Mouse (Mus musculus) hindbrain, embryonic 12.5 days (tissue): ENCODE data around the gene Sycp2. TPM values are rescaled to one million over a fixed set of nuclear protein-coding genes. Genes with fewer than 3 reads are reported as not detected.
A peak's percentile ranks its signal among the peaks of the same experiment; 100 is the strongest.

Experiments
- ATAC-seq: fragments of 200-750 bp; cut with Nextera tagmentation; 2 replicates; pipeline ENCODE4 v1.8.0; 2017; ENCODE audit warnings: moderate TSS enrichment; ENCODE audit not compliant: low FRiP score
- H3K27ac ChIP-seq: fragments of 300-500 bp; sonication (generic); 2 replicates; pipeline ENCODE4 v1.5.1; 2016; ENCODE audit warnings: mild to moderate bottlenecking
- H3K27me3 ChIP-seq: fragments of 300-500 bp; sonication (generic); 2 replicates; pipeline ENCODE4 v1.6.1; 2016; ENCODE audit warnings: mild to moderate bottlenecking
- H3K36me3 ChIP-seq: fragments of 300-500 bp; sonication (generic); 2 replicates; pipeline ENCODE4 v1.6.1; 2016; ENCODE audit warnings: mild to moderate bottlenecking
- H3K4me1 ChIP-seq: fragments of 300-500 bp; sonication (generic); 2 replicates; pipeline ENCODE4 v1.6.1; 2016
- H3K4me2 ChIP-seq: fragments of 300-500 bp; sonication (generic); replicated peaks from 2 replicates; pipeline ENCODE4 v1.6.1; 2016; ENCODE audit warnings: mild to moderate bottlenecking
- H3K4me3 ChIP-seq: fragments of 300-500 bp; sonication (generic); 2 replicates; pipeline ENCODE4 v1.5.1; 2016; ENCODE audit warnings: mild to moderate bottlenecking
- H3K9ac ChIP-seq: fragments of 300-500 bp; sonication (generic); 2 replicates; pipeline ENCODE4 v1.6.1; 2016; ENCODE audit warnings: mild to moderate bottlenecking, moderate library complexity
- H3K9me3 ChIP-seq: fragments of 300-500 bp; sonication (generic); replicated peaks from 2 replicates; pipeline ENCODE4 v1.6.1; 2016; ENCODE audit warnings: mild to moderate bottlenecking
- WGBS: fragments of 180-500 bp; shearing (Covaris S2); methylation state at CpG from one replicate; pipeline ENCODE4 v1.1.7; 2016; 5-methylcytosine and 5-hydroxymethylcytosine counted together
- polyA plus RNA-seq: library from polyadenylated mRNA; unstranded; fragments of >200 nt; fragmentation: Nextera tagmentation; extraction: Ambion mirVana; gene quantifications from 2 replicates; pipeline ENCODE4 v1.2.1, GENCODE M21; 2016

Gene Sycp2
- polyA plus RNA-seq, 1 experiment from 2014 or later = 0.25 TPM

- no peaks in the 10 kb centered on the region for H3K9me3 ChIP-seq
- no peak overlapping the region for H3K4me2 ChIP-seq
- no peak for ATAC-seq
- WGBS = 86% methylated on average over 5 of the region's 5 CpGs
- H3K27ac ChIP-seq = no peak overlapping the region
- H3K4me1 ChIP-seq = peaks cover 13% of the 10 kb centered on the region; the same call in 1 of the 2 replicates
- no peak overlapping the region for H3K9ac ChIP-seq
- no peak overlapping the region for H3K4me3 ChIP-seq
- H3K36me3 ChIP-seq = no peaks in the 10 kb centered on the region
- H3K27me3 ChIP-seq = no peaks in the 10 kb centered on the region
Measured at GRCm38 (mm10) chr2:178427181-178427580, 19.7 kb upstream of the Sycp2 start.

DNA sequence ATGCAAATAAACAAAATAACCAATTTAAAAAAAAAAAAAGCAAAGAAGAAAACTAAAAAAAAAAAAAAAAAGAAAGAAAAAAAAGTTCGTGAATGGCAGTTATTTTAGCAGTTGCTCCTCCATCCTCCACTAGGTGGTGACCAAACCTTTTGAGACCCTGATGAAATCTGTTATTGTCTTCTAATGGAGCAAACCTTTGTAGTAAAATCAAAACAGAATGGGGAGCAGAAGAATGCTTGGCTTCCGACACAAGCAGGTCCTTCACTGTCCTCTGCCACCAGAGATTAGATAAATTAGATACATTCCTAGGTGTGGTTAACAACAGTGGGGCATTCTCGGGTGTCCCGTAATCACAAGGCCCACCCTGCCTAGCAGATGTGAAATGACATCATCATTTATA is 18.7 kb upstream of the Sycp2 start:
- H3K4me1 ChIP-seq = peaks cover 16% of the 10 kb centered on the region
- H3K27ac ChIP-seq = no peak overlapping the region
- H3K9me3 ChIP-seq = no peaks in the 10 kb centered on the region
- WGBS = 46% methylated on average over 4 of the region's 4 CpGs
- no peak overlapping the region for H3K9ac ChIP-seq
- ATAC-seq = no peak
- no peaks in the 10 kb centered on the region for H3K36me3 ChIP-seq
- H3K4me2 ChIP-seq = no peak overlapping the region
- H3K4me3 ChIP-seq = no peak overlapping the region
- no peaks in the 10 kb centered on the region for H3K27me3 ChIP-seq

GRCm38 (mm10) chr2:178423223-178423622 is 15.7 kb upstream of the Sycp2 start:
- no peaks in the 10 kb centered on the region for H3K36me3 ChIP-seq
- H3K9ac ChIP-seq = no peak overlapping the region
- H3K27ac ChIP-seq = no peak overlapping the region
- no peak for ATAC-seq
- 80% methylated on average over 5 of the region's 5 CpGs for WGBS
- no peaks in the 10 kb centered on the region for H3K27me3 ChIP-seq
- peaks cover 16% of the 10 kb centered on the region for H3K4me1 ChIP-seq
- H3K4me2 ChIP-seq = no peak overlapping the region
- no peaks in the 10 kb centered on the region for H3K9me3 ChIP-seq
- no peak overlapping the region for H3K4me3 ChIP-seq

DNA sequence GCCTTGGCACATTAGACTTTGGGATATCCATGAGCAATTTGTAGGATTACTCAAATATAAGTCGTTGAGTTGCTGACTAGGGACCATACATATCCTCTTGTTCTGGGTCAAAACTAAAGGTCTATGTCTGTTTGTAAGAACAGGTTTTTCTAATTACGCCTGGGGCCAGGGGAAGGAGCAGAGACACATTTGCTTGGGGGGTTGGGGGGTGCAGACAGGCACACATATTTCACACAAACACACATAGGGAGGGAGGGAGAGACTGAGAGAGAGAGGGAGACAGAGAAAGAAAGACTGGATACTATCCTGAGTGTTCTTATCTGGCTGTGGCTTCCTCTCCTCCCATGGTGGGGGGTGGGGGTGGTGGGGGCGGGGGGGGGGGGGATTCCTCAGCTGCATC is 14.7 kb upstream of the Sycp2 start:
- H3K4me2 ChIP-seq = no peak overlapping the region
- H3K27me3 ChIP-seq = no peaks in the 10 kb centered on the region
- no peaks in the 10 kb centered on the region for H3K9me3 ChIP-seq
- H3K4me3 ChIP-seq = no peak overlapping the region
- H3K27ac ChIP-seq = peak overlapping the region; percentile 74
- 38% methylated on average over 3 of the region's 3 CpGs for WGBS
- H3K36me3 ChIP-seq = no peaks in the 10 kb centered on the region
- peaks cover 16% of the 10 kb centered on the region for H3K4me1 ChIP-seq
- ATAC-seq = 0 out of 2 replicates have a peak, but pooled peaks have one; percentile 21
- 0 out of 2 replicates have a peak overlapping the region, but pooled peaks have one; percentile 3 for H3K9ac ChIP-seq

GRCm38 (mm10) chr2:178421603-178422002 is 14.1 kb upstream of the Sycp2 start:
- no peak overlapping the region for H3K9ac ChIP-seq
- H3K4me1 ChIP-seq = peaks cover 16% of the 10 kb centered on the region
- no peaks in the 10 kb centered on the region for H3K36me3 ChIP-seq
- 0 out of 2 replicates have a peak overlapping the region, but pooled peaks have one; percentile 23 for H3K27ac ChIP-seq
- 39% methylated on average over 6 of the region's 6 CpGs for WGBS
- no peak overlapping the region for H3K4me3 ChIP-seq
- H3K9me3 ChIP-seq = no peaks in the 10 kb centered on the region
- no peak for ATAC-seq
- H3K27me3 ChIP-seq = no peaks in the 10 kb centered on the region
- H3K4me2 ChIP-seq = no peak overlapping the region

- no peak overlapping the region for H3K4me2 ChIP-seq
- WGBS = 80% methylated on average over 9 of the region's 9 CpGs
Measured at GRCm38 (mm10) chr2:178420576-178420975, 13.1 kb upstream of the Sycp2 start.

GRCm38 (mm10) chr2:178416970-178417369 is 9.5 kb upstream of the Sycp2 start:
- Histone ChIP-seq H3K27ac (no peak overlapping the region), H3K27me3 (peaks cover 15% of the 10 kb centered on the region), H3K4me3 (no peak overlapping the region), H3K4me2 (no peak overlapping the region), H3K36me3 (no peaks in the 10 kb centered on the region), H3K9me3 (no peaks in the 10 kb centered on the region), H3K9ac (no peak overlapping the region), H3K4me1 (peaks cover 30% of the 10 kb centered on the region)
- WGBS = 58% methylated on average over 4 of the region's 4 CpGs
- no peak for ATAC-seq

More at GRCm38 (mm10) chr2:178420576-178420975, 13.1 kb upstream of the Sycp2 start:
- H3K36me3 ChIP-seq = no peaks in the 10 kb centered on the region
- H3K9me3 ChIP-seq = no peaks in the 10 kb centered on the region
- no peak overlapping the region for H3K9ac ChIP-seq
- no peak for ATAC-seq
- peaks cover 21% of the 10 kb centered on the region for H3K4me1 ChIP-seq
- no peak overlapping the region for H3K4me3 ChIP-seq
- no peak overlapping the region for H3K27ac ChIP-seq
- H3K27me3 ChIP-seq = no peaks in the 10 kb centered on the region

GRCm38 (mm10) chr2:178416427-178416826 is 8.9 kb upstream of the Sycp2 start:
- no peak for ATAC-seq
- H3K4me3 ChIP-seq = no peak overlapping the region
- H3K4me1 ChIP-seq = peaks cover 26% of the 10 kb centered on the region
- H3K27ac ChIP-seq = no peak overlapping the region
- H3K36me3 ChIP-seq = no peaks in the 10 kb centered on the region
- 77% methylated on average over 13 of the region's 13 CpGs for WGBS
- H3K4me2 ChIP-seq = no peak overlapping the region
- H3K9ac ChIP-seq = no peak overlapping the region
- peaks cover 20% of the 10 kb centered on the region for H3K27me3 ChIP-seq
- H3K9me3 ChIP-seq = no peaks in the 10 kb centered on the region

DNA sequence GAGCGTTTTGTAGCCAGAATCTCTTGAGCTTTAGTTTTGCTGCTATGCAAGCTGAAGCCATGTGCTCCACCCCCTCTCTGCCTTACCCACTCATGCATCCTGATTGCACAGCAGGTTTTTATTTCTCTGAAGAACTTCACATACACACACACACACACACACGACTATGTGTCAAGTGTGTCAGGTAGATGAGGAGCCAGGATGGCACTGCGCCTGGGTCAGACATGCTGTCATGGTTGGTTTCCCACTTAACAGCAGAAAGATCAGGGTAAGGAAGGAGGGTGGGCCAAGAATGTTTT is 7.6 kb upstream of the Sycp2 start:
- ATAC-seq = no peak
- WGBS = 26% methylated on average over 3 of the region's 3 CpGs
- H3K27me3 ChIP-seq = peaks cover 21% of the 10 kb centered on the region

GRCm38 (mm10) chr2:178414261-178415149 is 7.0 kb upstream of the Sycp2 start, which contains the start of the genes Ppp1r3d and Fam217b:
Ppp1r3d (minus strand) TSS chr2:178414472.
Fam217b (plus strand) TSS chr2:178414524.
- Histone ChIP-seq H3K36me3 (no peaks in the 10 kb centered on the region), H3K9me3 (no peaks in the 10 kb centered on the region), H3K27me3 (peaks cover 21% of the 10 kb centered on the region), H3K4me3 (peak within 1 kb of the TSS; percentile 72), H3K27ac (peak within 1 kb of the TSS; percentile 84), H3K4me1 (peaks cover 26% of the 10 kb centered on the region), H3K9ac (peak within 1 kb of the TSS; percentile 74), H3K4me2 (peak within 1 kb of the TSS; percentile 98)
- peak; percentile 92 for ATAC-seq
- under 1% methylated on average over 59 of the region's 74 CpGs for WGBS

More for the DNA sequence above, 7.6 kb upstream of the Sycp2 start:
- H3K36me3 ChIP-seq = no peaks in the 10 kb centered on the region
- H3K4me1 ChIP-seq = peaks cover 26% of the 10 kb centered on the region
- peak overlapping the region; percentile 72 for H3K4me3 ChIP-seq
- H3K9me3 ChIP-seq = no peaks in the 10 kb centered on the region
- H3K9ac ChIP-seq = no peak overlapping the region; the same call in 1 of the 2 replicates
- peak overlapping the region; percentile 98 for H3K4me2 ChIP-seq
- H3K27ac ChIP-seq = peak overlapping the region; percentile 84

DNA sequence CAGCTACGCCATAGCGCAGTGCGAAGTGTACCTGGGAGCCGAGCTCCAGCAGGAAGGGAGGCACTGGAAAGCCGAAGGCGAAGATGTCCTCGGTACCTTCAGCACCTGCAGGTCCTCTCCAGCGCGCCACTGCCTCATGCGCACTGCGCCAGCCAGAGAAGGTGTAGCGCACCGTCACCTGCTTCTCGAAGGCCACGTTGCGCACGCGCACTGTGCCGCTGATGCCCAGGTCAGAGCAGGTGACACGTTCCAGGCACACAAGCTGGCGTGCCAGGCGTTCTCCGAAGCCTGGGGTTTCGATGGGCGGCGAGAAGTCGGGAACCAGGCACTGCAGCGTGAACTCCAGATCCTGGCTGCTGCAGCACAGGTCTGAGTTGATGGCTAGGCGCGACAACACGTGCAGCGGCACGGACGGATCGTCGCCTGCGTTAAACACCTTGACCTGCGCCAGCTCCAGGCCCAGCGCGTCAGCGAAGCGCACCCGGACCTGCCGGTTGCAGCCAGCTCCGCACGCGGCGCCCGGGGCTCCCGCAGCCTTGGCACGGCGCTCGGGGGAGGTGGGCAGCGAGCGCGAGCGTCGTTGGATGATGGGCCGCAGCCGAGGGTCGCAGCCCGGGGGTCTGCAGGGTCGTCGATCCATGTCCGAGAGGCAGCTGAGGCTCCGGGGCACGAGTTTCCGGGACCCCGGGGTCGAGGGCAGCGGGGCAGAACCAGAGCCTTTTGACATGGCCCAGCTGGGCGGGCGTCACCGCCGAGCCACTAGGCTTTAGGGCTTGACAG is 6.2 kb upstream of the Sycp2 start:
- WGBS = 18% methylated on average over 75 of the region's 75 CpGs
- Histone ChIP-seq H3K4me3 (peak overlapping the region; percentile 72), H3K9me3 (no peaks in the 10 kb centered on the region), H3K27me3 (peaks cover 21% of the 10 kb centered on the region), H3K27ac (peak overlapping the region; percentile 84; the same call in 1 of the 2 replicates), H3K4me2 (peak overlapping the region; percentile 98), H3K36me3 (no peaks in the 10 kb centered on the region), H3K4me1 (peaks cover 26% of the 10 kb centered on the region), H3K9ac (peak overlapping the region; percentile 74)
- peak; percentile 15 for ATAC-seq

DNA sequence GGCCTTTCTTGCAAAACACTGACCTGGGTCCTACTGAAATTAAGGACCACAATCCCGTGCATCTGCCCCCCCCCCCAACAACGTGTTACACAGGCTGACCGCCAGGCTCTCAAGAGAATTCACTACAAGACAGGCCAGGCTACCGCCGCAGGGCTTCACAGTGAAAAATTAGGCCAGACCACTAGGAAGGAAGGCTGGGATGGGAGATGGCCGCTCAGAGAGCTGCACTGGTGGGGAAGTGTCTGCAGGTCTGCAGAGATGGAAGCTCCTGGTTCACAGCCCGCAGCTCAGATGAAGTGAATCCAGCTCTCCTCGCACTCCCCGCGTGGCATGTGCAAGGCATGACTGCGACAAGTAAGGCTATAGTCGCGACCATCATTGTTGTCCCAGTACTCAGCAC is 5.6 kb upstream of the Sycp2 start:
- 57% methylated on average over 13 of the region's 13 CpGs for WGBS
- no peak; the same call in 1 of the 2 replicates for ATAC-seq
- Histone ChIP-seq H3K4me1 (peaks cover 26% of the 10 kb centered on the region), H3K27ac (no peak overlapping the region), H3K36me3 (no peaks in the 10 kb centered on the region), H3K9ac (no peak overlapping the region), H3K27me3 (peaks cover 21% of the 10 kb centered on the region), H3K4me2 (peak overlapping the region; percentile 98), H3K9me3 (no peaks in the 10 kb centered on the region), H3K4me3 (peak overlapping the region; percentile 72; the same call in 1 of the 2 replicates)
